Comparison of ENCODE assay signal across 8 mouse cellular contexts in genomic region chr4:141536291-141537225, GRCm38 (mm10). TPM values are rescaled to one million over a fixed set of nuclear protein-coding genes. Genes with fewer than 3 reads are reported as not detected.
DNase-seq lines count a peak whose midpoint lies in the region; ATAC-seq lines count a peak whose summit lies in the region.

No protein-coding gene starts in this region.

- DNase-seq in T-cell, adult 2 months (ENCODE audit: low spot score) = peak; percentile 23
- DNase-seq in cerebellum, adult 9-10 months = peak; percentile 81
- peak; percentile 81 for DNase-seq in forelimb bud, embryonic 11.5 days (ENCODE audit: low read depth, low spot score)
- peak; percentile 71 to 80 for DNase-seq in layer of hippocampus, postnatal 36 days
- DNase-seq in lung, postnatal 36 days = peak; percentile 63
- DNase-seq in right cerebral cortex, adult 2 months (ENCODE audit: low spot score in 2 of 2) = peak; percentile 59 to 75
- DNase-seq in urinary bladder, postnatal 14 days (ENCODE audit: low spot score) = peak; percentile 62

- peak overlapping the region; percentile 97 for H3K27ac ChIP-seq in hindbrain, embryonic 12.5 days

- H3K9me3 ChIP-seq in hindbrain, embryonic 12.5 days (replicated peaks) = no peaks in the 10 kb centered on the region

- peaks cover 41% of the 10 kb centered on the region for H3K4me1 ChIP-seq in hindbrain, embryonic 12.5 days

- ATAC-seq in hindbrain, embryonic 12.5 days (ENCODE audit: low FRiP score) = peak; percentile 81

- H3K4me2 ChIP-seq in hindbrain, embryonic 12.5 days (replicated peaks) = peak overlapping the region; percentile 84

- H3K4me3 ChIP-seq in hindbrain, embryonic 12.5 days = peak overlapping the region; percentile 99

- H3K36me3 ChIP-seq in hindbrain, embryonic 12.5 days = no peaks in the 10 kb centered on the region

- no peaks in the 10 kb centered on the region for H3K27me3 ChIP-seq in hindbrain, embryonic 12.5 days

- WGBS in hindbrain, embryonic 12.5 days = under 1% methylated on average over 61 of the region's 61 CpGs

- peak overlapping the region; percentile 98 for H3K9ac ChIP-seq in hindbrain, embryonic 12.5 days

RNA-seq across cellular contexts. Expression of gene Spen, which starts 1.8 kb away (rescaled TPM):
- polyA plus RNA-seq in hindbrain, embryonic 12.5 days (2016; fragmentation: Nextera tagmentation; extraction: Ambion mirVana) = 21.7 and 23.7 TPM in 2 replicates
- 10 to 100 TPM; 55.3 to 66.7 TPM for total RNA-seq in layer of hippocampus, postnatal 36 days (2021)

Comparison
In these comparisons a context has a peak if more than half of its experiments do, and no peak if none do; other contexts are left out.
1. Peak in every context shown above with its lines: DNase-seq, ATAC-seq, H3K4me3 ChIP-seq and H3K27ac ChIP-seq.
2. DNase-seq: peak in every context shown above with its lines; median percentile 81 in cerebellum, adult 9-10 months; 81 in forelimb bud, embryonic 11.5 days; 76 in layer of hippocampus, postnatal 36 days; 67 in right cerebral cortex, adult 2 months; 63 in lung, postnatal 36 days; 62 in urinary bladder, postnatal 14 days; 23 in T-cell, adult 2 months.